Mouse (Mus musculus) hindbrain, embryonic 11.5 days (tissue): ENCODE data around the gene Inppl1. TPM values are rescaled to one million over a fixed set of nuclear protein-coding genes. Genes with fewer than 3 reads are reported as not detected.
A peak's percentile ranks its signal among the peaks of the same experiment; 100 is the strongest.

Experiments
- ATAC-seq: fragments of 200-750 bp; cut with Nextera tagmentation; 2 replicates; pipeline ENCODE4 v1.8.0; 2017; ENCODE audit warnings: mild to moderate bottlenecking, moderate TSS enrichment, moderate library complexity; ENCODE audit not compliant: low FRiP score
- DNase-seq: peaks from one replicate; pipeline ENCODE4 v3.0.0-alpha.2; 2015; ENCODE audit warnings: low spot score
- H3K27ac ChIP-seq: fragments of 300-500 bp; sonication (generic); 2 replicates; pipeline ENCODE4 v1.5.1; 2014; ENCODE audit warnings: mild to moderate bottlenecking, low read depth, low read length
- H3K27me3 ChIP-seq: fragments of 300-500 bp; sonication (generic); 2 replicates; pipeline ENCODE4 v1.6.1; 2014; ENCODE audit warnings: mild to moderate bottlenecking, low read length, moderate library complexity, mixed read lengths; ENCODE audit not compliant: control insufficient read depth, insufficient read depth
- H3K36me3 ChIP-seq: fragments of 300-500 bp; sonication (generic); 2 replicates; pipeline ENCODE4 v1.6.1; 2014; ENCODE audit warnings: mild to moderate bottlenecking, low read length, moderate library complexity, mixed read lengths; ENCODE audit not compliant: control insufficient read depth, insufficient read depth
- H3K4me1 ChIP-seq: fragments of 300-500 bp; sonication (generic); replicated peaks from 2 replicates; pipeline ENCODE4 v1.6.1; 2014; ENCODE audit warnings: low read length, mixed read lengths; ENCODE audit not compliant: control insufficient read depth, insufficient read depth
- H3K4me2 ChIP-seq: fragments of 300-500 bp; sonication (generic); replicated peaks from 2 replicates; pipeline ENCODE4 v1.6.1; 2014; ENCODE audit warnings: mild to moderate bottlenecking, low read depth, low read length
- H3K4me3 ChIP-seq: fragments of 300-500 bp; sonication (generic); 2 replicates; pipeline ENCODE4 v1.5.1; 2014; ENCODE audit warnings: low read depth, low read length
- H3K9ac ChIP-seq: fragments of 300-500 bp; sonication (generic); 2 replicates; pipeline ENCODE4 v1.6.1; 2014; ENCODE audit warnings: low read depth, low read length
- H3K9me3 ChIP-seq: fragments of 300-500 bp; sonication (generic); 2 replicates; pipeline ENCODE4 v1.6.1; 2016; ENCODE audit warnings: low read length; ENCODE audit not compliant: control insufficient read depth
- WGBS: fragments of 180-500 bp; shearing (Covaris S2); extraction: QIAGEN DNeasy Blood & Tissue Kit; methylation state at CpG from one replicate; pipeline ENCODE4 v1.1.7; 2014; 5-methylcytosine and 5-hydroxymethylcytosine counted together
- polyA plus RNA-seq: library from polyadenylated mRNA; unstranded; fragments of >200 nt; fragmentation: Nextera tagmentation; extraction: Ambion mirVana; gene quantifications from 2 replicates; pipeline ENCODE4 v1.2.1, GENCODE M21; 2014

The Inppl1 gene
- polyA plus RNA-seq, 1 experiment from 2014 or later, result 25.2 TPM

DNA sequence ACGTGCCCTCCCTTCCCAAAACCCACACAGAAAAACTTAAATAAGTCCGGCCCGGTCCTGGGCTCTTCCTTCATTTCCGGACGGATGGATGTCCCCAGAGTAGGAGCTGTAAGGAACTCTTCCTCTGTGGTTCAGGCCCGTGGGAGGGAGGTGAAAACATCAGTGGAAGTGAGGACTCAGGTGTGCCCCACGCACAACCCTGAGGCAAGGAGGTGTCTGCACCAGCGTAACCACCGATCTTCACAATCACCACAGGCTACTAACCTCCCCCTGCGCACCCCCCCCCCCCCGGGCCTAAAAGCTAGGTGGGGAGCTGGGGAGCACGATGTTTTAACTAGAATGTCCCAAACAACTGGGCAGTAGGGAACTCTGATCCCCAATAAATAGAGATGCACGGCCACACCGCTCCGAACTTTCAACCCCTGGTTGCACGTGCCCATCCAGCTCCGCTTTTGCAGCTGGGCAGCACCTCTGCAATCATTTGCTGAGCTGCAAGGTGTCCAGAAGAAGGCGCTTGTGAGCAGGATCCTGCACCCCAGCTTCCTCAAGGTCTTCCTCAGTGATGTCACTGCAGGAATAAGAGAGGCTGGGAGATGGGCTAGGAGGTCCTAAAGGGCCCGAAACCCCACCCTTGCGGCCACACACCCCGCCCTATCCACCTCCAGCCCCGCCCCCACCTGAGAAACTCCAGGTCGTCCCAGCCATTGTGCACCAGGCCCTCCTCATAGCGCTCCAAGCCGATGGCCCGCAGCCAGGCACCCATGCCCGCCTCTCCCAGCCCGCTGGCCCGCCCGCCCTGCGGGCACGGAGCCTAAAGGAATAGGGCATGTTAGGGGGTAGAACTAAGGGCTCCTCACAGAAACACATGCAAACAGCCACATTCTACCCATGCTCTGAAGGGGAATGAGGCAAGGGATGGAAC lies 14.9 kb downstream of the Inppl1 start:
- Histone ChIP-seq H3K36me3 (peaks cover 6% of the 10 kb centered on the region; the same call in 1 of the 2 replicates), H3K27ac (no peak overlapping the region), H3K4me3 (no peak overlapping the region), H3K9me3 (no peaks in the 10 kb centered on the region), H3K4me1 (peaks cover 3% of the 10 kb centered on the region; the same call in 1 of the 2 replicates), H3K9ac (no peak overlapping the region), H3K4me2 (no peak overlapping the region), H3K27me3 (peaks cover 53% of the 10 kb centered on the region)
- WGBS, result 24% methylated on average over 32 of the region's 32 CpGs
- ATAC-seq (peak; percentile 36; the same call in 1 of the 2 replicates), DNase-seq (peak; percentile 51)

DNA sequence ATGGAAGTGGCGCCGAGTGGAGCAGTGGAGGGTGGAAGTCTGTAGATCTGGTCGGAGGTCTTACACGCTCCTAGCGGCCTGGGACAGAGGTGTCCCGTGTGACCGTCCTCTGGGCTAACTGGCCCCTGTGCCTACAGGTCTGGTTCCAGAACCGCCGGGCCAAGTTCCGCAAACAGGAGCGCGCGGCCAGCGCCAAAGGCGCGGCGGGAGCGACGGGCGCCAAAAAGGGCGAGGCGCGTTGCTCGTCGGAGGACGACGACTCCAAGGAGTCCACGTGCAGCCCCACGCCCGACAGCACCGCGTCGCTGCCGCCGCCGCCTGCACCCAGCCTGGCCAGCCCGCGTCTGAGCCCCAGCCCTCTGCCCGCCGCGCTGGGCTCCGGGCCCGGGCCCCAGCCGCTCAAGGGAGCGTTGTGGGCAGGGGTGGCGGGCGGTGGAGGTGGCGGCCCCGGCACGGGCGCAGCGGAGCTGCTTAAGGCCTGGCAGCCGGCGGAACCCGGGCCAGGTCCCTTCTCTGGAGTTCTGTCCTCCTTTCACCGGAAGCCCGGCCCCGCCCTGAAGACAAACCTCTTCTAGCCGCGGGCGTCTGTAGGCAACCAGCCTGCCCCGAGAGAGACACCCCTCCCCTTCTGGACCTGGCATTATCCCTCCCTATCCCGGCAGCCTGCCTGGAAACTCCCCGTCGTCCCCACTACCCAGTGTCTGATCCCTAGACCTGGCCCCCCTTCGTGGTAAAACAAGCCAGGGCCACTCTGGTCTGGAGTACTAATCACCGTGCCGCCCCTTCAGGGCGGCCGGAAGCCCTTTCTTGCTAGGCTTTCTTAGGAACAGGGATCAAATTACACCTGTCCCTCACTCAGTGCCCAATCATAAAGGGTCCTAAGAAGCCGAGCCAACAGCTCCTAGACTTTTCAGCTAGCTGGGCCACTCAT lies 16.2 kb downstream of the Inppl1 start:
- H3K4me3 ChIP-seq, result peak overlapping the region; percentile 34
- H3K9ac ChIP-seq, result peak overlapping the region; percentile 54
- H3K36me3 ChIP-seq, result 0 out of 2 replicates have a peak, but pooled peaks cover 3% of the 10 kb centered on the region
- ATAC-seq (peak; percentile 51), DNase-seq (peak; percentile 73)
- H3K9me3 ChIP-seq, result no peaks in the 10 kb centered on the region
- peaks cover 65% of the 10 kb centered on the region for H3K27me3 ChIP-seq
- H3K4me2 ChIP-seq, result peak overlapping the region; percentile 71
- WGBS, result under 1% methylated on average over 57 of the region's 71 CpGs
- H3K27ac ChIP-seq, result peak overlapping the region; percentile 25; the same call in 1 of the 2 replicates
- peaks cover 5% of the 10 kb centered on the region; the same call in 1 of the 2 replicates for H3K4me1 ChIP-seq

DNA sequence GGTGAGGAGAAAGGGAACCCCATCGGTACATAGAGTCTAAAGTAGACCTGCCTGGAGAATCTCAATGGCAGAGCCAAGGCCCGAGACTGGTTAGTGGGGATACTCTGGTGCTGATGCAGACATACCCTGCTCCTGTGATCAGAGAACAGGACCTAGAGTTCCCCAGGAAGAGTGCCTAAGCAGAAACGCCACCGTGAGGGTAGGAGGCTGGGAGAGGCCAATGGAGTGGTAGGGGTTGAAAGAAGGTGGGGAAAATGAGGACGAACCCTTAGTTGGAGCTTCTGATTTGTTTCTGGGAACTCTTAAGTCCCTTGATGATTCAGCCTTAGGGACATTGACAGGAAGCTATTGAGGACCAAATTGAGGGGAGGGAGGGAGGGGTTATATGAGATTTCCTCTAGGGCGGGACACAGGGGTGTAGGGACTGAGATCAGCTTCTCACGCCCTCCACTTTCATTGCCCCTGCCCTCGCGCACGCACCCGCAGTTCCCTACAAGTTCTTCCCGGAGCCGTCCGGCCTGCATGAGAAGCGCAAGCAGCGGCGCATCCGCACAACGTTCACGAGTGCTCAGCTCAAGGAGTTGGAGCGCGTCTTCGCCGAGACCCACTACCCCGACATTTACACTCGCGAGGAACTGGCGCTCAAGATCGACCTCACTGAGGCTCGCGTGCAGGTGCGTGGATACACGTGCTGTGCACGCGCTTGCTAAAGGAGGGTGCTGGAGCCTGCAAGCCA lies 17.6 kb downstream of the Inppl1 start:
- no peaks in the 10 kb centered on the region for H3K9me3 ChIP-seq
- no peak overlapping the region for H3K27ac ChIP-seq
- peak; percentile 36 for DNase-seq

DNA sequence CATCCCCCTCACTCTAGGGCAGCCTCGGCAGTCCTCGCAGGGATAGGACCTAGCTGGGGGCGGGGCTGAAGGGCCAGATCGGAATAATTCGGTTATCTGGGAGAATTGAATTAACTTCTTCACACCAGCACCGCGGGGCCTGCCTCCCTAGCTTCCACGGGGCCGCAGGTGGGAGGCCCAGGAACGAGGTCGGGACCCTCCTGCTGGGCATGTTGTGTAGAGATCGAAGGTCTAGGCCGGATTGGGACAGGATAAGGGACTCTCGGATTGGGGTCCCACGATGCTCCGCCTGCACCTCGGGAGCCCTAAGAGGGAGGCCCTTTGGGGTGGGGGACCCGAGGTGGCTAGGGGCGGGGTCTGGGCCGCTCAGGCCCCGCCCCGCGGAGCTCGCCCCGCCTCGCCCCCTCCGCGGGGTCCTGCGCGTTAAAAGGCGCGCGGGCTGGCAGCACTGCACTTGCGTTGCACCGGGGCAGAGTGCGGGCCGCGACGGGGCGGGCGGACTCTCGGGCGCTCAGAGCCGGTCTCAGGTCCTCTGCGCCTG lies 20.1 kb downstream of the Inppl1 start, which contains the start of gene Phox2a:
Gene Phox2a (plus strand): TSS at position 453 of the 541 bp plus-strand sequence.
- Histone ChIP-seq H3K4me1 (peaks cover 5% of the 10 kb centered on the region; the same call in 1 of the 2 replicates), H3K36me3 (no peaks in the 10 kb centered on the region), H3K9ac (peak within 1 kb of the TSS; percentile 7; the same call in 1 of the 2 replicates), H3K9me3 (no peaks in the 10 kb centered on the region), H3K27ac (no peak within 1 kb of the TSS), H3K27me3 (peaks cover 62% of the 10 kb centered on the region), H3K4me2 (peak within 1 kb of the TSS; percentile 39), H3K4me3 (peak within 1 kb of the TSS; percentile 31)
- peak; percentile 56 for DNase-seq
- peak; percentile 46 for ATAC-seq
- 0% methylated on average over 21 of the region's 45 CpGs for WGBS

More for the DNA sequence above, 17.6 kb downstream of the Inppl1 start:
- Histone ChIP-seq H3K4me1 (peaks cover 5% of the 10 kb centered on the region; the same call in 1 of the 2 replicates), H3K4me3 (peak overlapping the region; percentile 21), H3K9ac (no peak overlapping the region), H3K27me3 (peaks cover 68% of the 10 kb centered on the region), H3K36me3 (no peaks in the 10 kb centered on the region), H3K4me2 (peak overlapping the region; percentile 28)
- ATAC-seq, result no peak
- 4% methylated on average over 35 of the region's 35 CpGs for WGBS

DNA sequence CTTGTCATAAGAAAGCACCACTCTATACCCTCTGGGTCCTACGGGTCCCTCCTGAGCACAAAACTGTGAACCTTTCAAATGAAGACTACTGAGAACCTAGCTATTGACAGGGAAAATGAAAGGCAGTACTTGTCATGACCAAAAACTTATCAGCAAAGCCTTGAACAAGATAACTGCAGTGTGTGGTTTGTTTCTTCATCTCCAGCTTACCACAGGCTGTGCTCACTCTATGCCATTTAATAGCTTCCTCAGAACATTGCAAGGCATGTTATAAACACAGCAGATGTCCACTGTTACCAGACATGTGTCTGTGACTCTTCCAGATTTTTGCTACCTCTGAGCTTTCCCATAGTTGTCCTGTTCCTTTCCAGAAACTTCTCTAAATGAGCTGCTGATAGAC lies 61.0 kb downstream of the Inppl1 start:
- no peak for DNase-seq
- no peak for ATAC-seq
- Histone ChIP-seq H3K9me3 (no peaks in the 10 kb centered on the region), H3K27me3 (no peaks in the 10 kb centered on the region), H3K27ac (no peak overlapping the region), H3K9ac (no peak overlapping the region), H3K4me2 (no peak overlapping the region), H3K36me3 (no peaks in the 10 kb centered on the region), H3K4me1 (no peaks in the 10 kb centered on the region), H3K4me3 (no peak overlapping the region)
- 88% methylated on average over 1 of the region's 1 CpGs for WGBS

DNA sequence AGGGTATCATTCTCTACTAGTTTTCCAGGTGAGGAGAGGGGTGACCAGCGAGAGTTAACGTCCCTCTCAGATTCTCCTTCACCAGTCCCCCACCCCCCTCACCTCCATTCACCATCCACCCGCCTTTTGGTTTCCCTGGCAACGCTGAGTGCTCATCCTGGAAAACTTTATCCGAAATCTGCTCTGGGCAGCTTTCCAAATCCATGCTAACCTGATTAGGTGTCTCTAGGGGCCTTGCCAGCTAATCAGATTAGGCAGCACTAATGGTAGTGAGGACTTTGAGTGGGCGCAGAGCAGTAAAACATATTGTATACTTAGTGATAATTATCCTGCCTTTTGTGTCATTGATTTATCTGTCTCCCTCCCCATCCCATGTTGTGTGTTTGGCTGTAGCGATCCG lies 65.3 kb downstream of the Inppl1 start:
- no peak overlapping the region for H3K9ac ChIP-seq
- H3K36me3 ChIP-seq, result no peaks in the 10 kb centered on the region
- no peaks in the 10 kb centered on the region for H3K27me3 ChIP-seq
- ATAC-seq (0 out of 2 replicates have a peak, but pooled peaks have one; percentile 12), DNase-seq (peak; percentile 28)
- no peak overlapping the region for H3K27ac ChIP-seq
- H3K4me2 ChIP-seq, result no peak overlapping the region
- H3K9me3 ChIP-seq, result no peaks in the 10 kb centered on the region
- H3K4me3 ChIP-seq, result no peak overlapping the region
- 65% methylated on average over 8 of the region's 8 CpGs for WGBS
- H3K4me1 ChIP-seq, result no peaks in the 10 kb centered on the region
